Mouse (Mus musculus): ENCODE measurements around the gene Smyd3.

Smyd3 gene

DNA sequence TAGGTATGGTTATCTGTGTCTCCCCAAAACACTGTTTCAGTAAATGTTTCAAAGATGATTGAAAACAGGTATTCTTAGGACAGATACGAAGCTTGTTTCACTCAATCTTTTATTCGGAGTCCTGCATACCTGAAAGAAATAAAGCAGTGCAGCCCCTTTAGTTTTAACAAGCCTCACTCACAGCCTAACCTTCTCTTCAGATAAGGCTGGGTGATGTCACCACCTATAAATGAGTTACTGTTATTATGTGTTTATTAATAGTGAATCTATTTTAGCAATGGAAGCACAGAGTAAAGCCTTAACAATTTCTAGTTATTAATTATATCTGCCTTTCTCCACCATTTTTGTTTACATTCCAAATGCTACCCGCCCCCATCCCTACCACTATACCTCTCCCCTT is 228.1 kb downstream of the Smyd3 start:
- no peak for DNase-seq (ENCODE audit: low spot score)

DNA sequence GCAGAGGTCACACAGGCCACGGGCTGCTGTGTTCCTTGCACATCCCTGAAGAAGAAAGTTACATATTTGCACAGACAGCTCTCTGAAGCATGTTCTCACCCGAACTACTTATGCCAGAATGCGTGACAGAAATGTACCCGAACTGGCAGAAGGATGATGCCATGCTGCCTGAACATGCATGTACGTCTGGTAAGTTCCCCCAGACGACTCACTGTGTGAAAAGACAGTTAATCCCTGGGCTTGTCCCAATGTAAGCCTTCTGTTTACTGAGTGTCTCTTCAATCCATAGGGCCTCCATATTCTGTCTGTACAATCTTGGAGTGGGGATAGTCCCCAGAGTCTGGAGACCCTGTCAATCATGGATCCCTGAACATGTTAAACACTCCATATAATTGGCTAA is 231.1 kb downstream of the Smyd3 start:
- no peak for DNase-seq (ENCODE audit: low spot score)

DNA sequence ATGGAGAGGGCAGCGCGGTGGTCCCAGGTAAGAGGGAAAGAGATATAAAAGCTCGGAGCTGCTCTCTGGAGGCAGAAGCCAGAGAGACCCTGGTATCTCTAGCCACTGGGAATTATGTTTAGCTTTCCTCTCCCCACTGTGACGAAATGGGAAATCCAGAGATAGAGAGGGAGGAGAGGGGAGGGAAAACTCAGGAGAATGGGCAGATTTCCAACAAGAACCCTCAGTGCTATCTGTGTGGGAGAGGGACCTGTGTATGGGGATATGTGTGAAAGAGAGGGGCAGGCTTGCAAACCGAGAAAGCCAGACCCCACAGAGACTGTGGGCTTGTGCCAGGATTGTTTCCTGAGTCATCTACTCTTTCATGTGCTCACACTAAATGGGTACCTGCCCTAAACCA is 235.0 kb downstream of the Smyd3 start:
- no peak for DNase-seq (ENCODE audit: low spot score)

DNA sequence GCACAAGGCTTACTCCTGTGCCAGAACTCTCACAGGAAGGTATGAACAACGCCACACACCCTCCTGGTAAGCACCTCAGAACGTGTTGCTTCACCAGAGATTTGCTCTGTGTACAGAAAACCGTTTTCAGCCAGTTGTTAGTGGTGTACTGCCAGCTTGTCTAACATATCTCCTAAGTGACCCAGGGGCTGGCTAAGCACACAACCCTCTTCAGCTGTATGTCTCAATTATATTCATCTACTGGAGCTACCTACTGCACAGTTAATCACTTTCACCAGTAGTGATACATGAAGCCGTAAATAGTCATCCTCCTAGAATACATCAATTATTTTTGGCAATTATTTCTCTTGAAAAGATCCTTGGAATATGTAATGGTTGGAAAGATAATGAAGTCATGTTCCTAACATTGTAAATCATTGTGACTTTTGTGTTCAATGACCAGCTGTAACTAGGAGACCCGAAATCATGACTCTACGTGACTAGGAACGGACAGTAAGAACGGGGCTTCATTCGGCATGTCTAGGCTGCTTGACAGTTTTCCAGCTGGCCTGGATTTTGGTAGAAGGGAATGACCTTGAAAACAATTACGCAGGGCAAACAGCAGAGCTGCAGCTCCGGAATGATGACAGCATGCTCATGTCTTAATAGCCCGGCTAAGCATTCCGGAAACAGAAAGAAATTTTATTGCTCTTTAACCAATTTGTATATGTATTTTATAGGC is 236.3 kb downstream of the Smyd3 start:
- DNase-seq (ENCODE audit: low spot score) = peak; percentile 16

DNA sequence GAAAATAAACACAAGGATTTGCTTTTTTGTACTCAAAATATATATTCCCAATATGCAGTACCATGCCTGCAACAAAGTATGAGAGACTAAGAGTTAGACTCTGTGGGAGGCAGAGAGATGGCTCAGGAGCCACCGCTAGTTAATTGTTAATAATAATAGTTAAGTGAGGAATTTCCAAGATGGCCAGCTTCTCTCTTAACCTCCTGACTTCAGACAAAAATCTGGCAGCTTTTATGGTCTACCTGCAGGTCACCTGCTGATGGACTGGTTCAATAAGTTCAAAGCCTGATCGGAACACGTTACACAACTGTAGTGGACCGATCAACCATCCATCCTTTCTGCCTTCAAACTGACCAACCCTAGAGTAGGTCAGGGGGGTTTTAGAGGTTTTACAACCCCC is 238.7 kb downstream of the Smyd3 start:
- DNase-seq (ENCODE audit: low spot score) = no peak

DNA sequence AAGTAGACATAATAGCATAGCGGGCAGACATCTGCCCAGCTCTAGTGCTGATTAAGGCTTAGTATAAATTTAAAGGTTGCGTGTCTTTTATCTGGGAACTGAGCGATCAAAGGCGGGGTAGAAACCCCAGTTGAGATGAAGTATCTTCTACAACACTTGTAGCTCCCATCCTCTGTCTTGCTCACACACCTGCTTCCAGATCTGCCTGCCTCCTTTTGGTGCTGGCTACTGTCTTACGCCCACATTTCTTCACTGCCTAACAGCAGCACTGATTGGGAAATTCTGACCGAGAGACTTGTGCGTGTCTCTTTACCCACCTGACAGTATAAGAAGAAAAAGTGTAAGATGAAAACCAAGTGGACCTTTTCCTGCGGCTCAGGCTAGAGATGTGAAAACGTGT is 240.5 kb downstream of the Smyd3 start:
- DNase-seq (ENCODE audit: low spot score) = no peak

DNA sequence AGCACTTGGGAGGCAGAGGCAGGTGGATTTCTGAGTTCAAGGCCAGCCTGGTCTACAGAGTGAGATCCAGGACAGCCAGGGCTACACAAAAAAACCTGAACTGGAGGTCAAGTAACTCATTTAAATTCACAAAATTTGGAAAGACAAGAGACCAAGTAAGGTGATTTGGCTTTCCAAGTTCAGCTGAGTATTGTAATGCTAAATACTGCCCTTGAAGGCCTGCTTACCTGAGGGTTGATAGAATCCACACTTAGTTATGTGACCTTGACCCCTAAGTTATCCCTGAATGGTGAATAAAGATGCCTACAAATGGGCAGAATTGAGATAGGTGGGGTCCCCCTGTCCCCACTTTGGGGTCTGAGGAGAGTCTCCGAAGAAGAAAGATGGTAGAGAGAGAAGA is 241.0 kb downstream of the Smyd3 start:
- DNase-seq (ENCODE audit: low spot score) = no peak

DNA sequence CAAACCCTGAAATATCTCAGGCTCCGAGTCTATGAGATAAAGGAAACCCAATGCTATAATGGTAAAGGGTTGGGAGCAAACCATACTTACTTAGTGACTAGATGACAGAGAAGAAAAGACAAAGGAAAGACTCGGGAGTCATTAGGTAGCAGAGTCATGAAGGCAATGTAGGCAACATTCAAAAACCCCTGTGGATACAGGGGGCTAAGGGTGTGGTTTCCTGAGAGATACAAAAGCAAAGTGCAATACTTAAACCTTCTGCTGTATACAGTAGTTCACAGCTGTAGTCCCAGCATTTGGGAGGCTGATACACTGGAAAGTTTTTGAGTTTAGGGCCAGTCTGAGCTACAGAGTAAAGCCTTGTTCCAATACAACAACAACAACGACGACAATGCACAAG is 244.9 kb downstream of the Smyd3 start:
- no peak for DNase-seq (ENCODE audit: low spot score)

DNA sequence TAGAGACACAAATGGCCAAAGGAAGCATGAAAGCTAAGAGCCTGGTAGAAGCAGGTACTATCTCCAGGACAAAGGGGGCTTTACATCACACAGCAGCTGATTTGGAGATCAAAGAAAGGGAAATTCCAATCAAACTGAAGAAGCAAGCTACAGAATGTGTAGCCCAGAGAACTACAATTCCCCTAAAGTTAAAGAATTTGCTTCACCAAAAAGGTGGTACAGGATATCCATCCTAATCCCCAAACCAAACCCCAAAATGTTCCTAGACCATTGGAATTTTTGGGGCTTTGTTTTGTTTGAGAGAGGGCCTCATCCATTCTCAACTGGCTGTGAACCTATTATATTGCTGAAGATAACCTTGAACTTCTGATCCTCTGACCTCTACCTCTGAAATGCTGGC is 245.5 kb downstream of the Smyd3 start:
- no peak for DNase-seq (ENCODE audit: low spot score)

DNA sequence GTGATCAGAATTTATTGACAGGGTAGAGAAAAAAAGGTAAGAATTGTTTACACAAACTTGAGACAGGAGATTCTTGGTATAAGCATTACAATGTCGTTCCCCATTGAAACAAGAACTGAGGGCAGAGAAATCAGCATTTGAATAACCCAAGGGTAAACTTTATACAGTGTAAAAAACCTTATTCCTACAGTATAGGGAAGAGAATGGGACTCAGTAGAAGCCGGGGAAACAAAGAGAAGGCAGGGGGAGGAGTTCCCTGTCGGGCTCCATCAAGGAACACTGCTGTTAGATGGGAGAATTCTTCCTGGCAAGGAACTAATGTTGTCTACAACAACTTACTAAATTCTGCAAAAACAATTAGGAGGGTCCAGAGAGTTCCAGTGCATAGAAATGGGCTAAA is 250.9 kb downstream of the Smyd3 start:
- no peak for DNase-seq (ENCODE audit: low spot score)

DNA sequence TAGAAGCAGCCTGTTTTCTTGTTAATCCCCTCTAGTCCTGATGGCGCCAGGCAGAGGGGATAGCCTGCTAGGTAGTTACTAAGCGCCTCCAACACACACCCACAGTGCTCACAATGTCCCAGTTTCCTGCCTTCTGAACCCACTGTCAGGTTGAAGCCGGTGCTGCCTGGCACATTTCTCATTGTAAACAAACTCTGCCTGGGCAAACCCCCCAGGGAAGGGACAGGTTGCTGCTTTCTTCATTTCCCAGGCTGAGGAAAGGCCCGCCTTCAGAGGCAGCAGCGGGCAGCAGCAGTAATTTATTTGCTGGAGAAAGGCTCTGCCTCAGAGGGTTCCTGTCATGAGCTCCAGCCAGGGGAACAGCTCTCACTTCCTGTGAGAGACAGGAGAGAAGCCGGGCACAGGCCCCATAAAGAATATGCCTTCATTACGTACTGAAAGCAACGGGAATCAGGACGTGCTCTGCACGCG is 256.3 kb downstream of the Smyd3 start:
- no peak for DNase-seq (ENCODE audit: low spot score)

DNA sequence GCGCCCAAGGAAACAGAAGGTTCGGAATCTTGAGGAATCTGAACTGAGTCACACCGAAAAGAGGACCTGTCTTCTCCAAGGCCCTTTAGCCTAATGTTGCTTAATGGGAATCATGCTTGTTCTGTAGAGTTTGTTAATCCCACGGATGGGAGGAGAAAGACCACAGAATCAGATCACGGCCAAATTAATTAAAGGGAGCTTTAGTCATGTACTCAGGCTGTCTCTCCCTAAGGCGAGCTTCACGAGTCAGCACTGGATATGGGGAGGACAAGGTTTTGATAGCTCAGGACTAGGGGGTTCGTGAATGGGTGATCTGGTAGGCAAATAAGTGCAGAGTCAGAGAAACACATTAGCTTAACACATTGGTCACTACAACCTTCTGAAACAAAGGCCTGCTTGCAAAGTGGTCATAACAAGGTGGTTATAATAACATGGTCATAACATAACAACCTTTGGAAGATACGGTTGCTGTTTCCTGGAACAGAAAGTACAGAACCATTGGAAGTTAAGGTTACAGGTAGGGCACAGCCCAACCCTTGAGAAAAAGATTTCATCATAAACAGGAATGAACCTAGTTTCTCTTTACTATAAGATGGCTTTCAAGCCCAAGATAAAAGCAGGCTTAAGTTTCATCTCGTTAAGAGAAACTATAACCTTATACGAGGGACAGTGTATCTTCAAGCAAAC is 261.9 kb downstream of the Smyd3 start:
- no peak for DNase-seq (ENCODE audit: low spot score)

DNA sequence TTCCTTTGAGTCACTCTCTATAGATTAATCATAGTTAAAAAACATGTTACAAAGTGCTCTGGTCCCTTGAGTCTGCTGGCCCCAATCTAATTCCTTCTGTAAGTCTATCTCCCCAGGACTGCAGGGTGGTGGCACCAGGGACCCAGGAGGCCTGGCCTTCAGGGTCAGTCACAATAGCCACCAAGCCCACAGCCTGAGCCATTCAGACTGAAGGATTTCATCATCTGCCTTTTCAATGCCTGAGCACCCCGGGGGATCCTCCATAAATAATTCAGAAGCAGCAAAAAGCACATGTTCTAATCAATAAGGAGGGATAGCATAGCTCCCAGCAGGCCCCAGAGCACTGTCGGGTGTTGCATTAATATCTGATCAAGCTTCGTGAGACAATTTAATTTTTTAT is 263.3 kb downstream of the Smyd3 start:
- no peak for DNase-seq (ENCODE audit: low spot score)

DNA sequence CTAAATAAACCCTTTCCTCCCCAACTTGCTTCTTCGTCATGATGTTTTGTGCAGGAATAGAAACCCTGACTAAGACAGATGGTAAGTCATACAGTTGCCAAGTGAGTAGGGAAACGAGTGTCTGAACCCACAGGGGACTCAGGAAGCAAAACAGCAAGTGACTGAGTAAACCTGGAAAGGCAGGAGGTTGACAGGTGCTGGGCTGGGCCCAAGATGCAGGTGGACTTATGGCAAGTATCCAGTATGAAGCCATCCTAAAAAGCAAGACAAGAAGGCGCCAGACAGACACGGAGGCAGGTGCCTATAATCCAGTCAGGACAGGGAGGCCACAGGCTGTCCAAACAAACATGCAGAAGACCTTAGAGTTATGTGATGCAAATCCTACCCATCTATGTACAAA is 265.2 kb downstream of the Smyd3 start:
- DNase-seq (ENCODE audit: low spot score) = no peak

DNA sequence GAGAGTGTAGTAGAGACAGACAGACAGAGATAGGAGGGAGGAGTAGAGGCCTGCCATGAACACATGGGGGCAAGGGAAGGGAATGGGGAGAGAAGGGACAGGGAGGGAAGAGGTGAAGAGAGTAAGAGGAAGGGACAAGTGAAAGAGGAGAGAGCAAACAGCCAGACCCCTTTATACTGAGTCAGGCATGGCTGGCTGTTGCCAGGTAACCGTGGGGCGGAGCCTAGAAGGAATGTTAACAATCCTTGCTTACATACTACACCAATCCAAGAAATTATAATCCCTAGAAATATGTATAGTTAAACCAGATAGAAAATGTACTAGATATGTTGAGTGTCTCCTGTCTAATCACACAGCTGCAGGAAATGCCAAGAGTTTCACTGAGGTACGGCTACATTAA is 267.5 kb downstream of the Smyd3 start:
- DNase-seq (ENCODE audit: low spot score) = no peak

DNA sequence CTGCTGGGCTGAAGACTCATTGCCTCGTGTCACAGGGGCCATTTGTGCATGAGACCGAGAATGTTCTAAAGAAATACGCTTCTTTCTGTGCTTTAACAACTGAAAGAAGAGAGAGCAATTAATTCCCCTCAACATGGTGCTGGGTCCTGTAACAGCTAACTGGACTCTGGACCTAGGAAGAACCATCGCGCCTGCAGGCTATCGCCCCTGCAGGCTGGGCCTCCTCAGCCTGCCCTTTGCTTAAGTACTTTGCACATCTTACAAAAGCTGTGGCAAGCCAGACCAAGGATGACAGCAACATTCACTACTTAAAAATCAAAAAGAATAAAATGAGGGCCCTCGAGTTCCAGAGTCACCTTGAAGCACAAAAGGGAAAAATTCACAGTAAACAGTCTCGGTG is 274.3 kb downstream of the Smyd3 start:
- no peak for DNase-seq (ENCODE audit: low spot score)

DNA sequence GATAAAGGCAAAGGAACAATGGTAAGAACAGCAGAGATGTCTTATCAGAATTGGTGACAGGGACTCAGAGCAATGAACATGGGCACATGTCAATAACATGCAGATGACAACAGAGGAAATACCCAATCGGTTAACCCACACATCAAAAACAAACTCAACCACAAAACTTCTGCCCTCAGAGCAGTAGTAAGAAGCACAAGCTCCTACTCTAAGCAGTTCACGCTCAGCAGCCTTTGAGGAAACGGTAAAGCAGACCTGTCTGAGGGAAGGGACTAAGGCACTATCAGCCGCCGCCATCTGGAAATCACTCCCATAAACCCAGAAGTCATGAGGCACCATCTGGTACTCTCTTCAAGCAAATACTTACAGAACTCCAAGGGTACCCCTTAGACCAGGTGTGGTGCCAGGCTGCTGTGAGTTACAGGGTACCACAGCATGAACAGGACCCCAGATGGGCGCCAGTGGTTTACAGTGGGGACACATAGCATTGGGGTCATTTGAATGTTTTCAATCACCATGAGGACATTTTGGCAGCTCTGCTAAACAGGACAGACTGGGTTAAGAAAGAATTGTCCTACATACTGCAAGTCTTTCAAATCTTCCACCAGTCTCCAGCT is 277.1 kb downstream of the Smyd3 start:
- no peak for DNase-seq (ENCODE audit: low spot score)

DNA sequence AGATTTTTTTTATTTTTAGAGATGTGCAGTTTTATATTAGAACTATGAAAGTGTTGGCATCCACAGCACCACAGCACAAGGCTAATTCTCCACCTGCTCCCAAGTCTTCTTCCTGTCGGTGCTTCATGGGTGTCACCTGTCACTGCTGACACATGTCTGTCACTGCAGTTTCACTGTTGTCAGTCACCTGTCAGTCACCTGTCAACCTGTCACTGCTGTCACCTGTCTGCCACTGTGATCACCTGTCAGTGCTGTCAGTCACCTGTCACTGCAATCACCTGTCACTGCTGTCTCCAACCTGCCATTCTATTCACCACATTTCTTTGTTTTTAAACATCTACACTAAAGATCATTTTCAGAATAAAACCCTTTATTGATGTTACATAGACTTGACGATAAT is 279.2 kb downstream of the Smyd3 start:
- no peak for DNase-seq (ENCODE audit: low spot score)

DNA sequence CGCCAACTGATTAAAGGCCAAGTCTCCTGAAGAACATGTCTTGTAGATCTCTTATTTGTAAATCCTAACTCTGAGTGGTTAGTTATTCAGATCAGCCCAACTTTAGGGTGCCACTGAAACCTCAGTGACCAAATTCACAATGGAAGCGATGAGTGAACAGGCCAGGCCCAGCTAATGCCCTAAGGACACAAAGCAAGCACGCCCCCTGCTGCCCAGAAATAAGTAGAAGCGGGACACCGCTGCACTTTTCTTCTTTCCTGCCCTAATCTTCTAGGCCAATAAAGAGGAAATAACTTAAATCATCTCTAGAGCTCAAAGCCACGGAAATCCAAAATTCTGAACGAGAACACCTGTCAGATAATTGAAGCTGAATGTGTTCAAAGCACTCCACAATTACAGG is 279.9 kb downstream of the Smyd3 start:
- DNase-seq (ENCODE audit: low spot score) = no peak

DNA sequence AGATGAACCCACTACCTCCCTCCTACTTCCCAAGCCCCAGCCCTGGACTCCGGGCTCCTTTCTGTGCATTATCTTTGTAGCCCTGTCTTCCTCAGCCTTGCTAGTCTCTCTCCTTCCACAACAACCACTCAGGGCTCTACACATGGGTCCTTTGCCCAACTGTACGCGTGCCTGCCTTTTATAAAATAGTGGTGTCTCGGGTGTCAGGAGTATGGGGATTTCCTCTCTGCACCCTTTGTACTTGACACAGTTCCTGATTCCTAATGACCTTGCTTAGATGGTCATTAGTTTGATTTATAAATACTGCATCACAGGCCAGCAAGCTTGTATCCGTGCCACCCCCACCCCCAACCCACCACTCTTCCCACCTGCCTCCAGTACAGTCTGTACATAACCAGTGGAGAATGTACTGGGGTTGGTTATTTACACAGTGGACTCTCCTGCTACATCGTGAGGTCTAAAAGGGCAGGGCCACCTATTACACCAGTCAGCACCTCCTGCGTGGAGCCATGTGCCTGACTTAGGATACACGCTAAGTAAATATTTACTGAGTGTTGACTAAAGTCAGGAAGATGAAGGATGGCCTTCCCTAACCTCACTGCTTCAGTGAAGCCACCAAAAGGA is 281.5 kb downstream of the Smyd3 start:
- no peak for DNase-seq (ENCODE audit: low spot score)

DNA sequence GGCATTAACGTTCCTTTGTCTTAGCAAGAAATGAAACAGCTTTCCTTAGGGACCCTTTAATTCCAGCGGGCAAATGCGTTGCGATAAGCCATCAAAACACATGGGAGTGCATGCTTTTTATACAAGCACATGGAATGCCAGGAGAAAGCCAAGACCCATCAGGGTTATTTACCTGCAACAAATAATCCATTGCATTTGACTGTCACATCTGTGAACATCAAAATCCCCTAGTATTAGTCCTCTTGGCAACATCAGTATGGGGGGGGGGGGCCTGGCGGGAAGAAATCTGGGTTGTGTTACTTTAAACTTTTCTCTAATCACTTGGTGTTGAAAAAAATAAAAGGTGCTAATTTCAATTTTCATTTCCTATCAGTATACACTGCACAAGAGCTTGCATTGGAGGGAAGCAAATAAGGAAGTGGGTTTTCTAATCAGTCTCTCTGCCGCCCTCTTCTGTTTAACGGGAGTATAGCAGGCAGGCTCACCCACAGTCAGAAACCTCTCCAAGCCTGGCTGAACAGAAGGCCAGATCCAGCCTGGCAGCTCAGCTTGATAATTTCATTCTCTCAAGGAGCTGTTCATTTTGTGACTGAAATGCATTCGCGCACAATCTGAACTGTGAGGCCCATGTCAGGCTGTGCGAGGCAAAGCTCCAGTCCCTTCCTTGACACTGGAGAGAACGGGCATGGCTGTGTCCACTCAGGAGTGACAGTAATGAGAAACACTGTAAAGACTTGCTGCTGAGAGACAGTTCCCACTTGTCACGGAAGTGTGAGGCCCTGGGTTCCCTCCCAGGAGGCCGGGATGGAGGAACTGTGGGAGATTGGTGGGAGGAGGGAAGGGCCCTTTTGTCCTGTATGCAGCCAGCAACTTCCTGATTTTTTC is 285.8 kb downstream of the Smyd3 start:
- peak; percentile 68 for DNase-seq (ENCODE audit: low spot score)

DNA sequence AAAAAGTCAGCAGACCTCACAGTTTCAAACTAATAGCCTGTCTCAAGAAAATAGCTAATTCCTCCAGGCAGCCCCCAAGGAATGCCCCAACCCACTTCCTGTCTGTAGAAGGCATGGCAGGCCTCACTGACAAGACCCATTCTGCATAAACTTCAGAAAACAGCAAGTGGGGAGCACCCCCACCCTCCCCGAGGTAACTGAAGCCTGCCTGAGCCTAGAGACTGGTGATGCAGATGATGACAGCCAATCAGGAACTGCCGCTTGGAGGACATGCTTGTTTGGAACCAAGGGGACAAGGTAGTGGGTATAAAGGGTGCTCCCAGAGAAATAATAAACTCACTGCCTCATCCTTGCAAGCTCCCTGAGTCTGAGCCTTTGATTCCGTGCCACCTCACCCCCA is 288.3 kb downstream of the Smyd3 start:
- no peak for DNase-seq (ENCODE audit: low spot score)

Data from urinary bladder, postnatal 14 days (tissue).